Mouse (Mus musculus) lung, postnatal 0 days (tissue): ENCODE data around the gene Sox6.

Source experiments
- CTCF ChIP-seq: IDR thresholded peaks from 2 replicates; pipeline ENCODE4 v1.5.1; 2016; ENCODE audit warnings: antibody characterized with exemption, mild to moderate bottlenecking
- EP300 ChIP-seq: IDR thresholded peaks from 2 replicates; pipeline ENCODE4 v1.6.1; 2016; ENCODE audit warnings: antibody characterized with exemption, mild to moderate bottlenecking, control low read depth

DNA sequence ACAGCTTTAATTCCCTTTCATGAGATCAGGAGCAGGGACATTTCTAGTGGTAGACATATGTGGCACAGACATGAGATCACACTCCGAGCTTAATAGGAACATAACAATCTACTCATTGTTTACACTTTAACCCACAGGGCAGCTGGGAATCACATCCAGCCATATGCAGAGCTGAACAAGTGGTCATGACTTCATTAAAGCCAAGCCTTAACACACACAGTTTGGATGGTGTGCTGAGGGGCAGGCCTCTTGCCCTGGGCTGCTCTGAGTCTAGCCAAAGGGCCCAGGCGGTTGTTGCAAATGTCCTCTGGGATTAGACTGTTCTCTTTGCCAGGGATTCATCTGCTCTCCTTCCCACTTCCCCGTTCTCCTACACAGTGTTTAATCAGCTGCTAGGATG, 204.9 kb downstream of the Sox6 start:
- TF ChIP-seq CTCF (no peak), EP300 (no peak)
